ENCODE assay signal across 17 mouse cellular contexts in genomic region chr7:46586621-46587216, GRCm38 (mm10). TPM values are rescaled to one million over a fixed set of nuclear protein-coding genes. Genes with fewer than 3 reads are reported as not detected.
DNase-seq lines count a peak whose midpoint lies in the region; ATAC-seq and TF ChIP-seq lines count a peak whose summit lies in the region.
"Had no signal": no experiment of that assay in that cellular context is flagged by ENCODE, and none has a peak within 500 bp of the region (broad histone marks: within the 10 kb centered on the region; RNA-seq: fewer than 3 reads in every experiment).

No protein-coding gene starts in this region.

- H3K4me1 ChIP-seq in kidney, adult 2 months (ENCODE audit: control insufficient read depth, insufficient read depth, low read length) = no peaks in the 10 kb centered on the region
- H3K4me1 ChIP-seq: neural tube, embryonic 13.5 days had no signal

- TF ChIP-seq CTCF in kidney, adult 2 months (conservative IDR thresholded peaks at IDR 0.05; ENCODE audit: insufficient read depth, insufficient read length, low read depth, low read length) = no peak

- no peaks in the 10 kb centered on the region for H3K36me3 ChIP-seq in kidney, adult 2 months (ENCODE audit: control insufficient read depth, insufficient read depth, low read length)
- H3K36me3 ChIP-seq: liver, embryonic 12.5 days had no signal

- peak; percentile 45 for ATAC-seq in frontal cortex, adult (ENCODE audit: low TSS enrichment)
- ATAC-seq: activated CD4-positive, CD25-positive, alpha-beta regulatory T cell, adult 4 months; liver, embryonic 12.5 days had no signal

- H3K27me3 ChIP-seq in kidney, adult 2 months (replicated peaks; ENCODE audit: control insufficient read depth, insufficient read depth, low read length) = no peaks in the 10 kb centered on the region
- H3K27me3 ChIP-seq: hindbrain, embryonic 12.5 days; liver, embryonic 12.5 days; neural tube, embryonic 13.5 days had no signal

- H3K27ac ChIP-seq in kidney, adult 2 months (ENCODE audit: insufficient read depth, low read depth, low read length) = no peak overlapping the region
- H3K27ac ChIP-seq: hindbrain, embryonic 12.5 days; liver, embryonic 12.5 days; neural tube, embryonic 13.5 days had no signal

- no peak for TF ChIP-seq POLR2A in kidney, adult 2 months (IDR thresholded peaks at IDR 0.05; ENCODE audit: low read depth, low read length)

- WGBS in kidney, adult 2 months = 87% methylated on average over 10 of the region's 10 CpGs

- no peak for DNase-seq in frontal cortex, postnatal 14 days (ENCODE audit: low spot score in 2 of 2)
- peak; percentile 20 to 43 for DNase-seq in left cerebral cortex, adult 18-20 months (ENCODE audit: low spot score in 2 of 2)
- DNase-seq in left cerebral cortex, postnatal 10 days (ENCODE audit: extremely low spot score in 1 of 2, low spot score in 2 of 2) = no peak
- peak; percentile 50 to 53 for DNase-seq in cerebellum, postnatal 10 days
- peak; percentile 23 to 24 for DNase-seq in thymus, postnatal 10 days (ENCODE audit: low spot score in 2 of 2)
- no peak for DNase-seq in kidney, adult 2 months
- no peak for DNase-seq in adipocyte (ENCODE audit: low spot score)
- DNase-seq: gastrocnemius, postnatal 14 days; kidney, adult 11 months; kidney, postnatal 4 days; lung, postnatal 14 days; retina, postnatal 1 day had no signal

- intact Hi-C loops in left cerebral cortex, postnatal 10 days (cut with DNase I) = no loop called here

- no peak overlapping the region for H3K4me3 ChIP-seq in kidney, adult 2 months (ENCODE audit: insufficient read depth, low read depth, low read length)
- H3K4me3 ChIP-seq: hindbrain, embryonic 12.5 days; liver, embryonic 12.5 days; neural tube, embryonic 13.5 days had no signal

RNA-seq across cellular contexts. Expression of gene Sergef, which starts 52.9 kb away (rescaled TPM):
- total RNA-seq in left cerebral cortex, adult 18-20 months (2021) = 10 to 100 TPM; 73.6 to 85.6 TPM
- total RNA-seq in left cerebral cortex, postnatal 10 days (2021) = 10 to 100 TPM; 57.3 to 61.3 TPM
- polyA plus RNA-seq in kidney, adult 2 months (2012; rRNA removed) = 16.0 and 16.8 TPM in 2 replicates

Comparison
In these comparisons a context has a peak if more than half of its experiments do, and no peak if none do; other contexts are left out.
1. DNase-seq: peak in left cerebral cortex, adult 18-20 months (2 of 2), cerebellum, postnatal 10 days (2 of 2) and thymus, postnatal 10 days (2 of 2); none in frontal cortex, postnatal 14 days (0 of 2), left cerebral cortex, postnatal 10 days (0 of 2), kidney, adult 2 months (single experiment) and adipocyte (single experiment).